Mouse (Mus musculus): Measurements from ENCODE around the gene Lrmda. TPM values are rescaled to one million over a fixed set of nuclear protein-coding genes. Genes with fewer than 3 reads are reported as not detected.

The Lrmda gene
- polyA plus RNA-seq, 1 experiment, result 12.9 TPM

GRCm38 (mm10) chr14:22688399-22688798, 668.9 kb downstream of the Lrmda start:
- H3K27ac ChIP-seq (replicated peaks; ENCODE audit: low read depth, low read length), result no peak overlapping the region
- 0 out of 2 replicates have a peak, but pooled peaks cover 4% of the 10 kb centered on the region for H3K4me1 ChIP-seq (ENCODE audit: control insufficient read depth, insufficient read depth, insufficient read length, low read length)
- no peak overlapping the region for H3K4me3 ChIP-seq (ENCODE audit: insufficient read depth, low read depth, low read length)

GRCm38 (mm10) chr14:22695448-22695847, 675.9 kb downstream of the Lrmda start:
- Histone ChIP-seq H3K27ac (replicated peaks; ENCODE audit: low read depth, low read length) (no peak overlapping the region), H3K4me1 (ENCODE audit: control insufficient read depth, insufficient read depth, insufficient read length, low read length) (no peaks in the 10 kb centered on the region), H3K4me3 (ENCODE audit: insufficient read depth, low read depth, low read length) (no peak overlapping the region)

GRCm38 (mm10) chr14:22695931-22696365, 676.4 kb downstream of the Lrmda start:
- no peak overlapping the region for H3K27ac ChIP-seq (replicated peaks; ENCODE audit: low read depth, low read length)
- H3K4me1 ChIP-seq (ENCODE audit: control insufficient read depth, insufficient read depth, insufficient read length, low read length), result peaks cover 3% of the 10 kb centered on the region; the same call in 1 of the 2 replicates
- no peak overlapping the region for H3K4me3 ChIP-seq (ENCODE audit: insufficient read depth, low read depth, low read length)

- Histone ChIP-seq H3K4me3 (ENCODE audit: insufficient read depth, low read depth, low read length) (no peak overlapping the region), H3K27ac (replicated peaks; ENCODE audit: low read depth, low read length) (no peak overlapping the region), H3K4me1 (ENCODE audit: control insufficient read depth, insufficient read depth, insufficient read length, low read length) (peaks cover 3% of the 10 kb centered on the region; the same call in 1 of the 2 replicates)
Observed at GRCm38 (mm10) chr14:22700236-22700635, 680.7 kb downstream of the Lrmda start.

GRCm38 (mm10) chr14:22700690-22701089, 681.2 kb downstream of the Lrmda start:
- H3K27ac ChIP-seq (replicated peaks; ENCODE audit: low read depth, low read length), result no peak overlapping the region
- no peak overlapping the region for H3K4me3 ChIP-seq (ENCODE audit: insufficient read depth, low read depth, low read length)
- H3K4me1 ChIP-seq (ENCODE audit: control insufficient read depth, insufficient read depth, insufficient read length, low read length), result peaks cover 3% of the 10 kb centered on the region; the same call in 1 of the 2 replicates

GRCm38 (mm10) chr14:22707958-22708701, 688.6 kb downstream of the Lrmda start:
- Histone ChIP-seq H3K27ac (replicated peaks; ENCODE audit: low read depth, low read length) (no peak overlapping the region), H3K4me1 (ENCODE audit: control insufficient read depth, insufficient read depth, insufficient read length, low read length) (no peaks in the 10 kb centered on the region), H3K4me3 (ENCODE audit: insufficient read depth, low read depth, low read length) (no peak overlapping the region)

- H3K27ac ChIP-seq (replicated peaks; ENCODE audit: low read depth, low read length), result no peak overlapping the region
- H3K4me1 ChIP-seq (ENCODE audit: control insufficient read depth, insufficient read depth, insufficient read length, low read length), result no peaks in the 10 kb centered on the region
- H3K4me3 ChIP-seq (ENCODE audit: insufficient read depth, low read depth, low read length), result no peak overlapping the region
Observed at GRCm38 (mm10) chr14:22710071-22710661, 690.7 kb downstream of the Lrmda start.

GRCm38 (mm10) chr14:22712388-22712787, 692.9 kb downstream of the Lrmda start:
- H3K4me1 ChIP-seq (ENCODE audit: control insufficient read depth, insufficient read depth, insufficient read length, low read length), result no peaks in the 10 kb centered on the region
- H3K4me3 ChIP-seq (ENCODE audit: insufficient read depth, low read depth, low read length), result no peak overlapping the region
- no peak overlapping the region for H3K27ac ChIP-seq (replicated peaks; ENCODE audit: low read depth, low read length)

- H3K4me3 ChIP-seq (ENCODE audit: insufficient read depth, low read depth, low read length), result no peak overlapping the region
- H3K27ac ChIP-seq (replicated peaks; ENCODE audit: low read depth, low read length), result no peak overlapping the region
- no peaks in the 10 kb centered on the region for H3K4me1 ChIP-seq (ENCODE audit: control insufficient read depth, insufficient read depth, insufficient read length, low read length)
Observed at GRCm38 (mm10) chr14:22715581-22716378, 696.3 kb downstream of the Lrmda start.

GRCm38 (mm10) chr14:22719968-22720367, 700.5 kb downstream of the Lrmda start:
- Histone ChIP-seq H3K4me1 (ENCODE audit: control insufficient read depth, insufficient read depth, insufficient read length, low read length) (peaks cover 2% of the 10 kb centered on the region), H3K4me3 (ENCODE audit: insufficient read depth, low read depth, low read length) (no peak overlapping the region), H3K27ac (replicated peaks; ENCODE audit: low read depth, low read length) (no peak overlapping the region)

- peaks cover 2% of the 10 kb centered on the region for H3K4me1 ChIP-seq (ENCODE audit: control insufficient read depth, insufficient read depth, insufficient read length, low read length)
- no peak overlapping the region for H3K27ac ChIP-seq (replicated peaks; ENCODE audit: low read depth, low read length)
- no peak overlapping the region for H3K4me3 ChIP-seq (ENCODE audit: insufficient read depth, low read depth, low read length)
Observed at GRCm38 (mm10) chr14:22721845-22722244, 702.3 kb downstream of the Lrmda start.

GRCm38 (mm10) chr14:22727548-22727947, 708.0 kb downstream of the Lrmda start:
- Histone ChIP-seq H3K4me3 (ENCODE audit: insufficient read depth, low read depth, low read length) (no peak overlapping the region), H3K4me1 (ENCODE audit: control insufficient read depth, insufficient read depth, insufficient read length, low read length) (peaks cover 2% of the 10 kb centered on the region), H3K27ac (replicated peaks; ENCODE audit: low read depth, low read length) (no peak overlapping the region)

GRCm38 (mm10) chr14:22728611-22729223, 709.2 kb downstream of the Lrmda start:
- Histone ChIP-seq H3K4me1 (ENCODE audit: control insufficient read depth, insufficient read depth, insufficient read length, low read length) (peaks cover 2% of the 10 kb centered on the region), H3K27ac (replicated peaks; ENCODE audit: low read depth, low read length) (no peak overlapping the region), H3K4me3 (ENCODE audit: insufficient read depth, low read depth, low read length) (no peak overlapping the region)

- Histone ChIP-seq H3K27ac (replicated peaks; ENCODE audit: low read depth, low read length) (no peak overlapping the region), H3K4me1 (ENCODE audit: control insufficient read depth, insufficient read depth, insufficient read length, low read length) (no peaks in the 10 kb centered on the region), H3K4me3 (ENCODE audit: insufficient read depth, low read depth, low read length) (no peak overlapping the region)
Observed at GRCm38 (mm10) chr14:22738603-22739002, 719.1 kb downstream of the Lrmda start.

GRCm38 (mm10) chr14:22742527-22742926, 723.0 kb downstream of the Lrmda start:
- Histone ChIP-seq H3K4me3 (ENCODE audit: insufficient read depth, low read depth, low read length) (no peak overlapping the region), H3K4me1 (ENCODE audit: control insufficient read depth, insufficient read depth, insufficient read length, low read length) (no peaks in the 10 kb centered on the region), H3K27ac (replicated peaks; ENCODE audit: low read depth, low read length) (no peak overlapping the region)

Data from brown adipose tissue, adult 24 weeks (tissue).